Mouse (Mus musculus): Measurements from ENCODE around the gene Strbp. TPM values are rescaled to one million over a fixed set of nuclear protein-coding genes. Genes with fewer than 3 reads are reported as not detected.
A peak's percentile ranks its signal among the peaks of the same experiment; 100 is the strongest.

The Strbp gene
- total RNA-seq (2022), result 10 to 100 TPM; 53.5 to 66.6 (median 62.6) TPM

DNA sequence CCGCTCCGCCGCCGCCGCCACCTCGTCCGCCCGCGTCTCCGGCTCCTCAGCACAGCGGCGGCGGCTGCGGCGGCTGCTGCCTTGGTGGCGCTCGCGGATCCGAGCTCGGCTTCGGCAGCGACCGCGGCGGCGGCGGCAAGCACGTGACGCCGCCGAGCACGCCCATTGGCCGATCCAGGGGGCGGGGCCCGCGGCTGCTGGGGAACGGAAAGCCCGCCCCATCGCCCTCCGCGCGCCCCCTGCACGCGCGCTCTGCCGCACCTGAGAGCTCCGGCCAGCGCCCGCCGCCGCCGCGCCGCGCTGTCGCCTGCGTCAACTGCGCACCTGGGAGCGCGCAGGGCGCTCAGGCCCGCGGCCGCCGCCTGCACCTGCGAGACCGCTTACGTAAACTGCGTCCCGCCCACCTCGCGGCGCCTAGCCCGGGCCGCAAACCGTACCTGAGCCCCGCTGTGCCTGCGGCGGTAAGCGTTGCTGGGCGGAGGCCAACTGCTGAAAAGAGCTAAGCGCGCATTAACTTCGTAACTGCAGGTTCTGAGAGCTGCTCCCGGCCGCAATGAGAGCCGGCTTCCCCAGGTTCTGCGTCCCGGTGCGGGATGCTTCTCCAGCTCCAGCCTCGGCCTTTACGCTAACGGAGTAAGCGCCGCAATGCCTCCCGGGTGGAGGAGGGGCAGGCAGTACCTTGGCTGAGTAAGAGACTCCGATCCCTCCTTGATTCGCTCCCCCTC lies at the start of gene Strbp:
Strbp (minus strand) TSS at position 630 of the 725 bp plus-strand sequence.
- peak; percentile 87 for DNase-seq

- DNase-seq, result no peak
Observed at GRCm38 (mm10) chr2:37751114-37751513, 47.5 kb upstream of the Strbp start.

GRCm38 (mm10) chr2:37749323-37749722 lies 45.7 kb upstream of the Strbp start:
- DNase-seq, result no peak

DNA sequence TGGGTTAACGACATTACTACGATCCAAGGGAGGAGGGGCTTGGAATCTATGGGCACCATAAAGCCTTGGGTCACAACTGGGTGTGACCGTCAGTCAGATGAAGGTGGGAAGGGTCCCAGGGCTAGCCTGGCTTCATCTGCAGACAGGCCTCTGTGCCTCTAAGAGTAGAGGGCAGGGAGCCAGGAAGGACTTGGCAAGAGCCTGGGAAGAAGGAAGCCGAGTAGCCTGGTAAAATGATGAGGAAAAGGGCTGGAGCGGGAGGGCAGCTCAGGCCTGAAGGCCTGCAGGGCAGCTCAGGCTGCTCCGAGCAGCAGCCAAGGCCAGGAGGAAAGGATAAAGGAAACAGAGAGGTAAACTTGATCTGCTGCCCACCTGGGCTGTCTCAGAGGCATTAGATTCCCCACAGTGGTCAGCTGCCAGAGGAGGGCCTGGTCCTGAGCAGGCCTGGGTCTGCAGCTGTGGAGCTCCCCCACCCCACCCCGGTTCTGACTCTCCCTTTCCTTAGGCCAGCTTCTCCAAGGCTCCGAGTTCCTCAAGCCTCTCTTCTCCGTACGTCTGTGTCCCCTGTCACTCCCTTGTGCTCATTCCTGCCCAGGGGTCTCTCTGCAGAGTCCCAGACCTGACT lies 44.9 kb upstream of the Strbp start:
- DNase-seq, result no peak

DNA sequence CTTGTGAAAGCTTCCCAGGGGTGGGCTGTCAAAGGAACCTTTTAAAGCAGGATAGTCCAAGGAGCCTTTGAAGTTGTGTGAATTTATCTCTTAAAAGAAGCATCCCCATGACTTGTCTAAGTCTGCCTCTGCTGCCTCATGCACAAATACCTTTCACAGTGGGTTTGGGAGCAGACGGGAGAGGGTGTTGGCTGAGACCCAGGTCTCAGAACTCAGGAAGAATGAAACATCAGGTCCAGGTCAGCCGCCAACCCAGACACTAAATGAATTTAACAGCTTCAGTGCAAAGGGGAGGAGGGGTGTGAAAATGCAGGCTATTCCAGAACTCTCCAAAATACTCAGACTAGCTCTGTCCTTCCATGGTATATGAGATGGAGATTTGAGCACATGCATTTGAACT lies 44.2 kb upstream of the Strbp start:
- no peak for DNase-seq

GRCm38 (mm10) chr2:37746293-37747049 lies 42.8 kb upstream of the Strbp start:
- no peak for DNase-seq

GRCm38 (mm10) chr2:37744773-37745395 lies 41.2 kb upstream of the Strbp start:
- no peak for DNase-seq

DNA sequence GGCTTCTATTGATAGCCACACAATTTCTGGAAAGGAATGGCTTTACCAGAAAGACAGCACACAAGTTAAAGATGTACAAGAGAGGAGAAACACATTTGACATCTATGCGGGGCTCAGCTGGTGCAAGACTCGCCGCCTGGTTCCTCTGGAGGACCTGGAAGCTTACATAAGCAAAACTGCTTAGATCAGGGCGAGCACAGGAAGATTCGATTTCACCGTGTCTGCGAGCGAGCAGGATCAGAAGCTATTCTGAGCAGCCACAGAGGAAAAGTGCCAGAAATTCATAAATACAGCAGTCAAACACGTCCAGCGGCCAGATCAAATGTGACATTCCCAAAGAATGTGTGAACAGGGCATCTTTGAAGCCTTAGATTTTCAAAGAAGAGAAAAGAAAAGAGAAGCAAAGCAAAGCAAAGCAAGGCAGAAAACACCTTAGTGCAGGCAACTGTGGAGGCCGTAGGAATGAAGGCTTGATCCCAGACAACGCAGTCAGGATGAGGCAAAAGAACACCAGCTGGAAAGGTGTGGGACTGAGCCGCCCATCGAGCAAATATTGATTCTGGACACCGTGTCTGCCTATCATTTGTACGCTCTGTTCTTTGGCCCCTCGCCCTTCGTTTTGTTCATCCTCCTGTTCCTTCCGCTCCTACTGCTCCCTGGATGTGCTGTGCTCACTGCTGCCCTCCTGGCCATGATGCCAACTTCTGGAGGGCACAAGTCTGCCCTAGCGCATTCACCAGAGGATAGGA lies 38.3 kb upstream of the Strbp start:
- no peak for DNase-seq

- DNase-seq, result no peak
Observed at GRCm38 (mm10) chr2:37735807-37736188, 32.1 kb upstream of the Strbp start.

GRCm38 (mm10) chr2:37734979-37735806 lies 31.5 kb upstream of the Strbp start:
- DNase-seq, result no peak

GRCm38 (mm10) chr2:37731241-37731801 lies 27.7 kb upstream of the Strbp start:
- DNase-seq, result peak; percentile 84

DNA sequence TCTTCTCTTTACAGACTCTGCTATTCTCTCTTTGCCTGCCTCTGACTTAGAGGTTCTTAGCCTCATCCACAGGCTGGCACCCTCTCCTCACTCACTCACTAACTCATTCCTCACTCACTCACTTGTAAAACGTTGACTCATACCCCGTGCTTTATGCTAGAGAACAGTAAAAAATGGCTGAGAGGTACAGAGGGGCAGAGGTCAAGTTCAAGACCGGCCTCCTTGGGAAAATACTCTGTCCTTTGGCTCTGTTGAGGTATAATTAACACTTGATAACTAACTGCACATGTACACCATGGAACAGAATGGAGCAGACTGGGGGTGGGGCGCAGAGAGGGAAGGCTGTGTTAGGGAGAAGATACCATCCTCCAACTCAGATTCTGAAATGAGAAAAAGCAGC lies 20.6 kb upstream of the Strbp start:
- no peak for DNase-seq

DNA sequence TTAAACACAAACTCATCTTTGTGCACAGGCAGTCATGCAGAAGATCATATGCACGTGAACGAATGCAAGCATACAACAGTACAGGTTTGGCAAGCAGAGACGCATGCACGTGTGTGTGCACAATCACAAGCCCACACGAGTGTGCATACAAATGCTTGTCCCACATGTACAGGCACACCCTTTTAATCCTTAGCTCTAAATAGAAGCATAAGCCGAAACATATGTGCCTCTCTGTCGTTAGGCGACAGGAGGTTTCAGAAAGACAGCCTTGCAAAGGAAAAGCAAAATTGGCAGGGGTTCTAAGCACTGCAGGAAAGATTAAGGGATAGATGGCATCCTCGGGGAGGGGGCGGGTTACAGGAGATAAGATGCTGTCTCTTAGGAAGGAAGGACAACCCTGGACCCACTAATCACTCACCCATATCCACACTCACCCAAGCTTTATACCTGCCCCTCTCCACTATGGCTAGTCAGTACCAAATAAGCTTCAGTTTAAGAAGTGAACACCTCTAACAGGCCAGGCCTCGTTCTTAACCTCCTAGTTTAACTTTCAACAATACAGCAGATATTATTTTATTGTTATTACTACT lies 19.9 kb upstream of the Strbp start:
- no peak for DNase-seq

DNA sequence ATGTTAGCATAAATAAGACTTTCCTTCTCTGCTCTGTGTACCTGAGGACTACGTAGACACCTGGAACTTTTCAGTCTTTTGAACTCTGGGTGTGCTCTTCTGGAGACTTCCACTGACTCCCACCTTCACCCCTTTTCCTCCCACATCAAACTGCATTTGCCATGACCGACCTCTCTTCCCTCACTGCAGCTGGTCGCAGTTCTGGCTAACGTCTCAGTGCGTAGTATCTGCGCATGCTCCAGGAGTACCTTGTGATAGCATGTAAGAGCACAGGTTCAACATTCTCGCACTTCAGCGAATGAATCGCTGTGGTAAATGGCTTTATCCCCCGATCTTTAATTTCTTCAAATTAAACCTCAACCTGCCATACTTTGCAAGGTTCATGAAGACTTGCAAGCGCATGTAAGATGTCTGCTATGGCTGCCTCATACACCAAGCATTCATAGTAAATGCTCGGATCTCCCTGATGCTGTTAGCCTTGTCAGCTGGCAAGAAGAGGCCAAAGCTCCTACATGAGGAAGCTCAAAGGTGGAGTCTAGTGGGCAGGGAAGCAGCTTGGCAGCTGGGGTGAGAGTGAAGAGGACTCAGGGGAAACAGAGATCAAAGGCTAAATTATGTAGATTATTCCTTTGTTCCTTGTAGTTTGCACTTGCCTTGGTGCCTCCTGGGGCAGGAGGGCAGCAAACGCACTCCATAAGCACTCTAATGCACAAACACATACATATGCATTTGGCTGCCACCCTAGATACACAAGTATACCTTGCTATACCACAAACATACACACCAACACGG lies 19.2 kb upstream of the Strbp start:
- no peak for DNase-seq

GRCm38 (mm10) chr2:37716266-37716665 lies 12.6 kb upstream of the Strbp start:
- DNase-seq, result no peak

DNA sequence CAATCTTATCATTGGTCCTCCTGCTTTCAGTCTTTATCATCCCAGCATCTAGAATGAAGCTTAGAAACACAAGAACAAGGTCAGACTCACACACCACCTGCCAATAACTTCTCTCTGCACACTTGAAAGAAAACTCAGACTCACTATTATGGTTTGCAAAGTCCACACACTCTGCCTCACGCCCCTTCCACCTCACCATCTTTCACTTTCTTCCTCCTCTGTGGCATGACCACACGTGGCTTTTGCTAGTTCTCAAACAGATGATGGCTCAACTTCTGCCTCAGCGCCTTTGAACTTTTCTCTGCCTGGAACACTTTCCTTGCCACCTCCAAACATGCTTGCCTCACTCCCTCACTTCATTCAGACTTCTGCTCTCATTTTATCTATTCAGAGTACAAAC lies 11.7 kb upstream of the Strbp start:
- no peak for DNase-seq

DNA sequence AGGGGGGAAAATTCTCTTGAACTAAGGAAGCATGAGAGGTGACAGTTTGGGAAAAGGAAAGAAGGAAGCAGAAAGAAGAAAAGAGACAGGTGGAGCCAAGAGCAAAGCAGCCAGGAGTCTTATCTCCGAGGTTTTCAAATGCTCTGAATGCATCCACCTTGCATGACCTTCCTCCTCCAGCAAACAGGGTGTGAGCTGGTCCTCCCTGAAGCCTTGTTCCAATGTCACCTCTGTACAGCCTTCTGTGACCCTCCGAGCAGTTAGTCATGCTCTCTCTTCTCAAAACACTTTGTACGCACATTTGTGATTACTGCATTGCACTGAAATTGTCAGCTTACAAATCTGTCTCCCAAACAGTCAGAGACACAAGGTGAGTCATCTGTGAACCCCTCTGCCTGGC lies 9.4 kb upstream of the Strbp start:
- no peak for DNase-seq

- no peak for DNase-seq
Observed at GRCm38 (mm10) chr2:37708835-37709234, 5.2 kb upstream of the Strbp start.

- DNase-seq, result no peak
Observed at GRCm38 (mm10) chr2:37704141-37704760, 592 bp upstream of the Strbp start.
